ENCODE assay signal across 27 mouse cellular contexts in genomic region chr13:82200739-82201138, GRCm38 (mm10).
A peak's percentile ranks its signal among the peaks of the same experiment; 100 is the strongest.
DNase-seq lines count a peak whose midpoint lies in the region; ATAC-seq and TF ChIP-seq lines count a peak whose summit lies in the region.
"Had no signal": no experiment of that assay in that cellular context is flagged by ENCODE, and none has a peak within 500 bp of the region (broad histone marks: within the 10 kb centered on the region; RNA-seq: fewer than 3 reads in every experiment).

No protein-coding gene starts in this region.

- H3K27me3 ChIP-seq in forebrain, embryonic 16.5 days (replicated peaks; ENCODE audit: control insufficient read depth, insufficient read depth, low read length), result no peaks in the 10 kb centered on the region
- no peaks in the 10 kb centered on the region for H3K27me3 ChIP-seq in forebrain, embryonic 12.5 days
- H3K27me3 ChIP-seq in lung, embryonic 14.5 days (ENCODE audit: insufficient read depth, low read length), result no peaks in the 10 kb centered on the region
- H3K27me3 ChIP-seq: embryonic facial prominence, embryonic 12.5 days; hindbrain, embryonic 13.5 days; limb, embryonic 12.5 days; midbrain, embryonic 13.5 days; neural tube, embryonic 15.5 days; Patski had no signal

- H3K27ac ChIP-seq in forebrain, embryonic 16.5 days (ENCODE audit: low read length), result no peak overlapping the region
- no peak overlapping the region for H3K27ac ChIP-seq in forebrain, embryonic 12.5 days
- H3K27ac ChIP-seq in layer of hippocampus, adult 2 months, result no peak overlapping the region
- H3K27ac ChIP-seq in lung, embryonic 14.5 days (ENCODE audit: low read depth), result no peak overlapping the region
- H3K27ac ChIP-seq: embryonic facial prominence, embryonic 12.5 days; hindbrain, embryonic 13.5 days; limb, embryonic 12.5 days; liver, embryonic 14.5 days; midbrain, embryonic 13.5 days; neural tube, embryonic 15.5 days had no signal

- 50% methylated on average over 1 of the region's 1 CpGs for WGBS in forebrain, embryonic 16.5 days
- WGBS in forebrain, embryonic 12.5 days, result 84% methylated on average over 1 of the region's 1 CpGs
- WGBS in lung, embryonic 14.5 days, result 93% methylated on average over 1 of the region's 1 CpGs
- 45% methylated on average over 1 of the region's 1 CpGs for WGBS in lung, adult 2 months

- H3K4me1 ChIP-seq in forebrain, embryonic 16.5 days (replicated peaks; ENCODE audit: control insufficient read depth, insufficient read depth, low read length), result no peaks in the 10 kb centered on the region
- no peaks in the 10 kb centered on the region for H3K4me1 ChIP-seq in forebrain, embryonic 12.5 days
- H3K4me1 ChIP-seq in lung, embryonic 14.5 days (ENCODE audit: insufficient read depth), result no peaks in the 10 kb centered on the region
- no peaks in the 10 kb centered on the region for H3K4me1 ChIP-seq in lung, adult 2 months (ENCODE audit: control insufficient read depth, insufficient read depth, low read length)
- H3K4me1 ChIP-seq: embryonic facial prominence, embryonic 12.5 days; hindbrain, embryonic 13.5 days; limb, embryonic 12.5 days; midbrain, embryonic 13.5 days; neural tube, embryonic 15.5 days had no signal

- H3K9me3 ChIP-seq in forebrain, embryonic 16.5 days (ENCODE audit: control insufficient read depth, low read length), result no peaks in the 10 kb centered on the region
- H3K9me3 ChIP-seq in forebrain, embryonic 12.5 days, result no peaks in the 10 kb centered on the region
- no peaks in the 10 kb centered on the region for H3K9me3 ChIP-seq in lung, embryonic 14.5 days (ENCODE audit: low read depth, low read length)
- H3K9me3 ChIP-seq: embryonic facial prominence, embryonic 12.5 days; hindbrain, embryonic 13.5 days; limb, embryonic 12.5 days; midbrain, embryonic 13.5 days; neural tube, embryonic 15.5 days had no signal

- peak; percentile 58; the same call in 1 of the 2 replicates for ATAC-seq in forebrain, embryonic 16.5 days
- ATAC-seq in forebrain, embryonic 12.5 days (ENCODE audit: low FRiP score), result no peak
- ATAC-seq in lung, embryonic 14.5 days (ENCODE audit: insufficient read depth), result no peak
- ATAC-seq: CD4-positive, CD25-positive, alpha-beta regulatory T cell, adult 4 months; midbrain, embryonic 13.5 days; Patski had no signal

- no peak overlapping the region for H3K4me2 ChIP-seq in forebrain, embryonic 16.5 days (ENCODE audit: low read length)
- no peak overlapping the region for H3K4me2 ChIP-seq in forebrain, embryonic 12.5 days
- H3K4me2 ChIP-seq in lung, embryonic 14.5 days, result no peak overlapping the region
- H3K4me2 ChIP-seq: embryonic facial prominence, embryonic 12.5 days; heart, embryonic 11.5 days; hindbrain, embryonic 13.5 days; limb, embryonic 12.5 days; midbrain, embryonic 13.5 days; neural tube, embryonic 15.5 days had no signal

- H3K36me3 ChIP-seq in forebrain, embryonic 16.5 days (ENCODE audit: control insufficient read depth, insufficient read depth), result no peaks in the 10 kb centered on the region
- no peaks in the 10 kb centered on the region for H3K36me3 ChIP-seq in forebrain, embryonic 12.5 days (replicated peaks)
- H3K36me3 ChIP-seq in lung, embryonic 14.5 days (ENCODE audit: insufficient read depth), result no peaks in the 10 kb centered on the region
- H3K36me3 ChIP-seq: embryonic facial prominence, embryonic 12.5 days; hindbrain, embryonic 13.5 days; limb, embryonic 12.5 days; midbrain, embryonic 13.5 days; neural tube, embryonic 15.5 days had no signal

- no peak for TF ChIP-seq POLR2A in lung, adult 2 months (IDR thresholded peaks at IDR 0.05; ENCODE audit: borderline replicate concordance, extremely low read depth, low read depth, low read length)
- TF ChIP-seq POLR2A in brain, embryonic 14.5 days (IDR thresholded peaks at IDR 0.05; ENCODE audit: borderline replicate concordance, extremely low read depth, insufficient read depth, insufficient read length, poor library complexity, severe bottlenecking), result no peak

- DNase-seq in layer of hippocampus, adult 11-12 months (ENCODE audit: low spot score), result peak; percentile 5
- DNase-seq in layer of hippocampus, adult 2 months (ENCODE audit: low spot score in 2 of 2), result no peak
- peak; percentile 43 for DNase-seq in lung, embryonic 14.5 days
- DNase-seq in lung, adult 2 months, result no peak
- DNase-seq in brain, embryonic 14.5 days (ENCODE audit: low read depth), result peak; percentile 58
- no peak for DNase-seq in urinary bladder, adult 2 months (ENCODE audit: low spot score)
- DNase-seq: adrenal gland, adult 8-10 months; cerebellum, adult 11 months; cerebellum, postnatal 10 days; heart, postnatal 14 days; kidney, adult 8-10 months; kidney, postnatal 14 days; lung, postnatal 10 days; thymus, postnatal 36 days had no signal

- no peak overlapping the region for H3K4me3 ChIP-seq in forebrain, embryonic 16.5 days (replicated peaks; ENCODE audit: low read length)
- no peak overlapping the region for H3K4me3 ChIP-seq in forebrain, embryonic 12.5 days (replicated peaks)
- no peak overlapping the region for H3K4me3 ChIP-seq in layer of hippocampus, adult 2 months
- no peak overlapping the region for H3K4me3 ChIP-seq in lung, embryonic 14.5 days (ENCODE audit: low read depth, low read length)
- H3K4me3 ChIP-seq in lung, adult 2 months (replicated peaks; ENCODE audit: extremely low read depth, low read depth, low read length), result no peak overlapping the region
- H3K4me3 ChIP-seq: embryonic facial prominence, embryonic 12.5 days; erythroblast, embryonic 14.5 days; hindbrain, embryonic 13.5 days; limb, embryonic 12.5 days; midbrain, embryonic 13.5 days; myocyte; neural tube, embryonic 15.5 days had no signal

- no peak for TF ChIP-seq CTCF in layer of hippocampus, adult 2 months (conservative IDR thresholded peaks at IDR 0.05)
- no peak for TF ChIP-seq CTCF in lung, embryonic 14.5 days (IDR thresholded peaks at IDR 0.05; ENCODE audit: low read depth)
- no peak for TF ChIP-seq CTCF in lung, adult 2 months (IDR thresholded peaks at IDR 0.05; ENCODE audit: insufficient read depth, low read length)
- TF ChIP-seq CTCF in brain, embryonic 14.5 days (IDR thresholded peaks at IDR 0.05; ENCODE audit: borderline replicate concordance, extremely low read depth, insufficient read depth, insufficient read length), result no peak

- H3K9ac ChIP-seq in forebrain, embryonic 16.5 days (replicated peaks; ENCODE audit: low read depth, low read length), result no peak overlapping the region
- no peak overlapping the region for H3K9ac ChIP-seq in forebrain, embryonic 12.5 days
- H3K9ac ChIP-seq in lung, embryonic 14.5 days, result no peak overlapping the region
- H3K9ac ChIP-seq: embryonic facial prominence, embryonic 12.5 days; hindbrain, embryonic 13.5 days; limb, embryonic 12.5 days; liver, embryonic 14.5 days; midbrain, embryonic 13.5 days; neural tube, embryonic 15.5 days had no signal

Comparison
In these comparisons a context has a peak if more than half of its experiments do, and no peak if none do; other contexts are left out.
1. DNase-seq: peak in layer of hippocampus, adult 11-12 months (single experiment), lung, embryonic 14.5 days (single experiment) and brain, embryonic 14.5 days (single experiment); none in layer of hippocampus, adult 2 months (0 of 2), lung, adult 2 months (single experiment) and urinary bladder, adult 2 months (single experiment).